Mouse (Mus musculus) urinary bladder, postnatal 10 days (tissue): ENCODE results near the gene Gm10518.

Experiments used
- DNase-seq: peaks from one replicate; pipeline ENCODE4 v3.0.0; 2022; ENCODE audit warnings: low spot score

Gene Gm10518

GRCm38 (mm10) chr1:179833596-179833995, 30.4 kb downstream of the Gm10518 start:
- DNase-seq: no peak

DNA sequence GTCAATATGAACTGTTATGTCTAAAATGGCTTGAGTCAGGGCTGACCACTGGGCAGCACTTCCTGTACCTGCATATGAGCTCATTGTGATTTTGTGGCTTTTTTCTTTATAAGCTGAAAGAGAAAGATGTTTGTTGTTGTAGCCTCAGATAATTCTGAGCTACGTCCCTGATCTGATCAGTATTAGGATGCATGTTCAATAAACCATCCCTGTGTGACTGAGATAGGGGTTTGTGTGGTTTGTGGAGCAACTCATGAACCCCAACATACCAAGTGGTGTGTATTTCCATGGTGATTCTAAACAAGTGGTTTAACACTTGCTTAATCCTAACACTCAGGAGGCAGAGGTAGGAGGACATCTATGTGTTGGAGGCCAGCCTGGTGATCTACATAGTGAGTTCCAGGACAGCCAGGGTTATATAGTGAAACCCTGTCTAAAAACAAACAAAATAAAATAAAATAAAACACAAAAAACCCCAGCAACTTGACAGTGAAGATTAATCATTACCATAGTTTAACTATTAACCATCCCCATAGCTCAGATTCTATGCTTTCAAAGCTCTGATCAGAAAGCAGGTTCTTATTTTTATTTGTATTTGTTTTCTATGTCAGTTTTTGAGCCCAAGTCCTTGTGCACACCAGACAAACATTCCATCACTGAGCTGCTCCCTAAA, 32.7 kb downstream of the Gm10518 start:
- DNase-seq: no peak

DNA sequence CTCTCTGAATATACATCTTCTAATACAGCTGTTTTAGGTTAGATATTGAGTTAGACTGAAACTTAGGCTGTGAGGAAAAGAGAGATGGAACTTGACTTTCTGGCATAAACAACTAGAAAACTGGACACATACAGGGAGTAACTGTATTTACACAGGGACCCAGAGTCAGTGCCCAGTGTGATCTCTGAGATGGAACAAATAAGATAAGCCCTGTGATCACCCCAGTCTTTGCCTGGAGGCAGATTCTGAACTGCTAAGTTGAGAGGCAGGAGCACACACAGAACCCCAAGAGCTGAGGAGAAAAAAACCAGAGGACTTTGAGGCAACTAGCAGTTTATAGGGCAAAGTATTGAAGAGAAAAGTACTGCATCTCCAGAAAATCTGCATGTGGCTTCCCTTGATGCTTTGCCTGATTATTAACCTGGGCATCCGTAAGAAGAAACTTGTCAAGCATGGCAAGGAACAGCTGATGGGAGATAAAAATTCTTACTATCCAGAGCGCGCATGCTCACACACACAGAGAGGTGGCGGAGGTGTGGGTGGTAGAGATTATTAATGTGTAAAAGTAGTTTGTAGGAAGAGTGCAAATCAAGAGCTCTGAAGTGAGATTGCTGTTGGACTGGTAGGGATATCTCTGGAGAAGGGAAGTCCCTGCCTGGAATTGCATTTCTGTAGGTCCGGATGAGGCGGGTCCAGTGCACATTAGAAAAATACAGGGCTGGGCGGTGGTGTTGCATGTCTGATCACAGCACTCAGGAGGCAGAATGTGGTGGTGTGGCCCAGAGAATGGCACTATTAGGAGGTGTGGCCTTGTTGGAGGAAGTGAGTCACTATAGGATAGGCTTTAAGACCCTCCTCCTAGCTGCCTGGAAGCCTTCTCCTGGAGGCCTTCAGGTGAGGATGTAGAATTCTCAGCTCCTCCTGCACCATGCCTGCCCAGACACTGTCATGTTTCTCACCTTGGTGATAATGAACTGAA, 33.5 kb downstream of the Gm10518 start:
- no peak for DNase-seq

GRCm38 (mm10) chr1:179842568-179842967, 39.4 kb downstream of the Gm10518 start:
- DNase-seq: no peak

- no peak for DNase-seq
These were observed 40.8 kb downstream of the Gm10518 start for GRCm38 (mm10) chr1:179843981-179844380.

DNA sequence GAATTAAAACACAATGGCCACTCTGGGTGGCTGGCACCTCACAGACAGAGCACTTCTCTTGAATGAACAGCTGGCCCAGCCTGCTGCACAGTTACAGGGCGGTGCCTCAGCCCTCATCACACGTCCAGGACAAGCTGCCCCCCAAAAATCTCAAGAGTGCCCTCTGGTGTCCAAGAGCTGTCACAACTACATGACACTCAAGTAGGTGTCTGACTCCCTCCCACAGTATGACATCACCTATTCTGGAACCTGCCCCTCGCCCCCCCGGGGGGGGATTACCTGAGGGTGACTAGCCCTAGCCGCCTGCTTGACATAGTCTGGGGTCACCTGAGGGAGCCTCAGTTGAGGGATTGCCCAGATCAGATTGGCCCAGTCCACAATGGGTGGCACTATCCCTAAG, 41.7 kb downstream of the Gm10518 start:
- no peak for DNase-seq

- DNase-seq: no peak
These were observed 42.8 kb downstream of the Gm10518 start for GRCm38 (mm10) chr1:179845832-179846499.

DNA sequence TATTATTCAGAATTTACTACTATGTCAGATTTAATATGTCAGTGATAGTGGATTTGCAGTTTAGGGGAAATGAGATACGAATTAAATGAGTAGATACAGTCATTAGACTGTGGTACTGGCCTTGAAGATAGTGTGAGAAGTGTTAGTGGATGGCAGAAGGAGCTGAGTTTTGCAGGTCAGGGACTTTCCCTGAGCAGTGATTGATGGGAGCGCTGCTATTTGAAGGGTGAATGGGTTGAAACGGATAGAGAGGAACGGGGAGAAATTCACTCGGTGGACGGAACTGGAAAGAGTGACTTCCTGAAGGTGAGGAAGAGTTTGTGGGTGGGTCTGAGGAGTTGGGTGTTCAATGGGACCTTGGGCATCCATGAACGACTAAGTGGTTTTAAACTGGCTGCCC, 44.0 kb downstream of the Gm10518 start:
- no peak for DNase-seq

DNA sequence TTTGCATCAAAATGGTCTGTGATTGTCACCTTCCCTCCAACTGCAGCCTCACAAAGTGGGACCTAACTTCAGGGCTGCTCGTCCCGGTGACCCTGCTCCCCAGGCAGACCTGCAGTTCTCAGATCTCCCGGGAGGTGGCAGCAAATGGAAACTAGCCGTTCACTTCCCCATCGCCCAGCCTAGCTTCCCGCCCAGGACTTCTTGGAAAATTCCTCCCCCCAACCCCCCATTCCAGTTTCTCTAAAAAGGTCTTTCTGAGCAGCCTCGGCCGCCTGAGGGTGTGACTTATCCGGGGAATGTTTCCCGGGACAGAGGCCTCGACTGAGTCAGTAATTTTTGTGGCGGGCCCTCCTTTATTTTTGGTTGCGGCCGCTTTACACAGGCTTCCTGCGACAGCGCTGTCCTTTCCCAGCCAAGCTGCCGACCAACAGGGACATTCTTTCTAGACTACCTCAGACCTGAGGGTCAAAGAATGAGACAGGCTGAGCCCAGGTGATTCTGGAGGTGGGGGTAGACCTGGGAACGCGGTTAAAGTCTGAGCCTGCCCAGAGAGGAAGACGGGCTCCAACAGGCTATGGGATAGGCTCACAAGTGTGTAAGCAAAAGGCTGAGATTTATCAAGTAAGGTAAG, 44.7 kb downstream of the Gm10518 start:
- peak; percentile 78 for DNase-seq

DNA sequence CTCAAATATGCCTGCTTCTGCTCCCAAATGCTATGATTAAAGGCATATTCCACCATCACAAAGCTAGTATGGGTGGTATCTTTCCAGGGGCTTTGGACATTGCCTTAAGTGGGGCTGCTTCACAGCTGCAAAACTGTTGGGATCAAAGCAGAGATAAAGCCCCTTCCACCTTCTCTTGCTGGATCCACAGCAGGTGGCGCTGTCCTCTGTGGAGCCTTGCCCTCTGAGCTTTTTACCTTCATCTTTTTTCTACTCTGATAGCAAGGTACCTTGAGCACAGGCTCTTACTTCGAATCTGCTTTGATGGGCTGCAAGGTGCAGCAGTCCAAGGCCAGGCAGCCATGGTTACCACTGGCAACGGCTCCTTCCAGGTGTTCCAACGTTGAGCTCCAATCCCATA, 50.2 kb downstream of the Gm10518 start:
- no peak for DNase-seq
